Mouse (Mus musculus): ENCODE data around the gene Kyat1.

Kyat1 gene

GRCm38 (mm10) chr2:30205629-30206357 is at the start of gene Kyat1:
Gene Kyat1 (minus strand): TSS chr2:30205847.
- DNase-seq (ENCODE audit: low read depth), result peak; percentile 95

GRCm38 (mm10) chr2:30253809-30254208 is 48.2 kb upstream of the Kyat1 start:
- no peak for DNase-seq (ENCODE audit: low read depth)

- DNase-seq (ENCODE audit: low read depth), result no peak
Measured at GRCm38 (mm10) chr2:30252521-30252920, 46.9 kb upstream of the Kyat1 start.

GRCm38 (mm10) chr2:30251417-30252104 is 45.9 kb upstream of the Kyat1 start:
- DNase-seq (ENCODE audit: low read depth), result peak; percentile 39

GRCm38 (mm10) chr2:30250166-30251128 is 44.8 kb upstream of the Kyat1 start:
- no peak for DNase-seq (ENCODE audit: low read depth)

GRCm38 (mm10) chr2:30249182-30249581 is 43.5 kb upstream of the Kyat1 start:
- DNase-seq (ENCODE audit: low read depth), result no peak

- DNase-seq (ENCODE audit: low read depth), result no peak
Measured at GRCm38 (mm10) chr2:30247681-30248080, 42.0 kb upstream of the Kyat1 start.

- no peak for DNase-seq (ENCODE audit: low read depth)
Measured at GRCm38 (mm10) chr2:30247036-30247435, 41.4 kb upstream of the Kyat1 start.

GRCm38 (mm10) chr2:30244595-30245178 is 39.0 kb upstream of the Kyat1 start:
- no peak for DNase-seq (ENCODE audit: low read depth)

- no peak for DNase-seq (ENCODE audit: low read depth)
Measured at GRCm38 (mm10) chr2:30243391-30243790, 37.7 kb upstream of the Kyat1 start.

GRCm38 (mm10) chr2:30242509-30242908 is 36.9 kb upstream of the Kyat1 start:
- DNase-seq (ENCODE audit: low read depth), result no peak

GRCm38 (mm10) chr2:30240267-30240666 is 34.6 kb upstream of the Kyat1 start, which contains the start of gene Gm28035:
Gene Gm28035 (plus strand): TSS chr2:30240567.
- DNase-seq (ENCODE audit: low read depth), result no peak

- DNase-seq (ENCODE audit: low read depth), result peak; percentile 59
Measured at GRCm38 (mm10) chr2:30239777-30240176, 34.1 kb upstream of the Kyat1 start.

- DNase-seq (ENCODE audit: low read depth), result no peak
Measured at GRCm38 (mm10) chr2:30238906-30239465, 33.3 kb upstream of the Kyat1 start.

- DNase-seq (ENCODE audit: low read depth), result peak; percentile 11
Measured at GRCm38 (mm10) chr2:30237881-30238280, 32.2 kb upstream of the Kyat1 start.

- peak; percentile 98 for DNase-seq (ENCODE audit: low read depth)
Measured at GRCm38 (mm10) chr2:30237199-30237880, 31.7 kb upstream of the Kyat1 start, which contains the start of gene Lrrc8a. Gene Lrrc8a (plus strand): TSS chr2:30237715.

GRCm38 (mm10) chr2:30236426-30237198 is 31.0 kb upstream of the Kyat1 start:
- peak; percentile 10 for DNase-seq (ENCODE audit: low read depth)

GRCm38 (mm10) chr2:30235593-30235992 is 29.9 kb upstream of the Kyat1 start:
- DNase-seq (ENCODE audit: low read depth), result no peak

GRCm38 (mm10) chr2:30216293-30216692 is 10.6 kb upstream of the Kyat1 start:
- DNase-seq (ENCODE audit: low read depth), result no peak

- no peak for DNase-seq (ENCODE audit: low read depth)
Measured at GRCm38 (mm10) chr2:30215493-30215892, 9.8 kb upstream of the Kyat1 start.
